Mouse (Mus musculus) MEL (cell line): ENCODE data around the gene Tmc6.

Experiments used
- CHD2 ChIP-seq: IDR thresholded peaks from 2 replicates; pipeline ENCODE4 v1.6.1; 2011; ENCODE audit warnings: low read length, improper control_type of control experiment
- MAX ChIP-seq: IDR thresholded peaks from 2 replicates; pipeline ENCODE4 v1.6.1; 2011; ENCODE audit warnings: low read length, improper control_type of control experiment
- POLR2A ChIP-seq, 2 experiments: IDR thresholded peaks; 2 replicates each; pipeline ENCODE4 v1.6.1; 2011 to 2012; ENCODE audit warnings: low read length in 2 of 2, mild to moderate bottlenecking in 2 of 2, control low read depth in 1 of 2, improper control_type of control experiment in 1 of 2, low read depth in 1 of 2, moderate library complexity in 1 of 2; ENCODE audit not compliant: control insufficient read depth in 1 of 2, insufficient read depth in 1 of 2, poor library complexity in 1 of 2
- UBTF ChIP-seq: IDR thresholded peaks from 2 replicates; pipeline ENCODE4 v1.6.1; 2012; ENCODE audit warnings: low read depth, mild to moderate bottlenecking, inconsistent platforms, low read length, improper control_type of control experiment, moderate library complexity, borderline replicate concordance; ENCODE audit not compliant: insufficient read depth
- ZNF384 ChIP-seq: IDR thresholded peaks from 2 replicates; pipeline ENCODE4 v1.6.1; 2012; ENCODE audit warnings: low read depth, mild to moderate bottlenecking, inconsistent platforms, low read length, improper control_type of control experiment

- TF ChIP-seq MAX (no peak), ZNF384 (no peak), CHD2 (no peak), UBTF (no peak), POLR2A (IDR thresholded peaks at IDR 0.05; ENCODE audit: control insufficient read depth in 1 of 2, insufficient read depth in 1 of 2, low read depth in 1 of 2, low read length in 2 of 2, poor library complexity in 1 of 2) (no peak)
Observed at GRCm38 (mm10) chr11:117764319-117764718, 17.7 kb downstream of the Tmc6 start.
